In genomic region chr6:84375498-84375897, GRCm38 (mm10) we compare ENCODE assay signal across 8 mouse cellular contexts.
DNase-seq lines count a peak whose midpoint lies in the region; ATAC-seq and TF ChIP-seq lines count a peak whose summit lies in the region.

No protein-coding gene starts in this region.

- TF ChIP-seq CTCF in G1E (IDR thresholded peaks at IDR 0.05; ENCODE audit: low read depth, low read length), result peak; percentile 65

- no peaks in the 10 kb centered on the region for H3K9me3 ChIP-seq in kidney, embryonic 14.5 days (ENCODE audit: control insufficient read depth, low read length)
- no peaks in the 10 kb centered on the region for H3K9me3 ChIP-seq in G1E (replicated peaks)

- DNase-seq in kidney, adult 11 months, result peak; percentile 6
- peak; percentile 21 for DNase-seq in G1E (ENCODE audit: low spot score)
- peak; percentile 57 for DNase-seq in brain, adult 2 months (ENCODE audit: low read depth, low spot score)
- peak; percentile 12 to 26 for DNase-seq in frontal cortex, postnatal 36 days (ENCODE audit: low spot score in 2 of 2)
- peak; percentile 20 to 31 for DNase-seq in left cerebral cortex, postnatal 25 days (ENCODE audit: low spot score in 2 of 2)
- peak; percentile 15 for DNase-seq in ovary, postnatal 10 days (ENCODE audit: low spot score)
- no peak for DNase-seq in T-cell, adult 2 months (ENCODE audit: low spot score)

- no peaks in the 10 kb centered on the region for H3K4me1 ChIP-seq in kidney, embryonic 14.5 days (ENCODE audit: control insufficient read depth, insufficient read depth, low read length)
- no peaks in the 10 kb centered on the region for H3K4me1 ChIP-seq in G1E (ENCODE audit: insufficient read depth, low read depth, low read length)

- intact Hi-C loops in left cerebral cortex, postnatal 25 days (cut with DNase I), result no loop called here

- H3K27ac ChIP-seq in kidney, embryonic 14.5 days (ENCODE audit: low read depth, low read length), result no peak overlapping the region

- no peak overlapping the region for H3K4me2 ChIP-seq in kidney, embryonic 14.5 days (replicated peaks; ENCODE audit: low read depth, low read length)

- H3K36me3 ChIP-seq in kidney, embryonic 14.5 days (ENCODE audit: control insufficient read depth, insufficient read depth, low read length), result no peaks in the 10 kb centered on the region
- H3K36me3 ChIP-seq in G1E (replicated peaks), result no peaks in the 10 kb centered on the region

- peaks cover 22% of the 10 kb centered on the region; the same call in 1 of the 2 replicates for H3K27me3 ChIP-seq in kidney, embryonic 14.5 days (ENCODE audit: control insufficient read depth, insufficient read depth, low read length)
- H3K27me3 ChIP-seq in G1E (ENCODE audit: insufficient read depth, low read length), result no peaks in the 10 kb centered on the region; the same call in 1 of the 2 replicates

- no peak overlapping the region for H3K4me3 ChIP-seq in kidney, embryonic 14.5 days (ENCODE audit: low read length)
- no peak overlapping the region for H3K4me3 ChIP-seq in G1E (ENCODE audit: low read depth, low read length)

- WGBS in kidney, embryonic 14.5 days, result 11% methylated on average over 8 of the region's 8 CpGs

- H3K9ac ChIP-seq in kidney, embryonic 14.5 days (ENCODE audit: low read depth, low read length), result no peak overlapping the region

- ATAC-seq in kidney, embryonic 14.5 days (ENCODE audit: low FRiP score, low TSS enrichment), result no peak; the same call in 1 of the 2 replicates
- no peak for ATAC-seq in G1E (ENCODE audit: extremely low read depth, insufficient number of reproducible peaks, low FRiP score, poor library complexity, severe bottlenecking)
